Mouse (Mus musculus) frontal cortex, postnatal 36 days (tissue): ENCODE results near the gene A030005K14Rik.

Source experiments
- DNase-seq, 2 experiments: peaks; one replicate each; pipeline ENCODE4 v3.0.0; 2022; ENCODE audit warnings: low spot score in 2 of 2

A030005K14Rik gene

DNA sequence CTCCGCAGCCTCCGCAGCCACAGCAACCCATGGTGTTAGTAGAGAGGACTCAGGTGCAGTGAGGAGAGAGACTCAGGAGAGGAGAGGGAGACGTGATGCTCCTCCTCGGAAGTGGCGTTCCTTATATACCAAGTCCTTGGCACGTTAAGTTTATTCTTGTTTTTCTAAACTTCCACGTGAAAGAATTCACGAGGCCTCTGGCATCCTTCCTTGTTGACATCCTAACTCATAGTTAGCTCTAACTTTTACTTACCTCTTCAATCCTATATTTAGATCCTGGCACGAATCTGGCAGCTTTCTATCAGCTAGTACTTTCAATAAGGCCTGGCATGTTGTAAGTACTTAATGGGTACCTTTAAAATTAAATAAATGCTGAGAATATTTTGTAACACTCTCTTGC lies at the start of gene A030005K14Rik:
TSS of gene A030005K14Rik (minus strand) at position 101 of the 400 bp plus-strand sequence.
- no peak for DNase-seq

DNA sequence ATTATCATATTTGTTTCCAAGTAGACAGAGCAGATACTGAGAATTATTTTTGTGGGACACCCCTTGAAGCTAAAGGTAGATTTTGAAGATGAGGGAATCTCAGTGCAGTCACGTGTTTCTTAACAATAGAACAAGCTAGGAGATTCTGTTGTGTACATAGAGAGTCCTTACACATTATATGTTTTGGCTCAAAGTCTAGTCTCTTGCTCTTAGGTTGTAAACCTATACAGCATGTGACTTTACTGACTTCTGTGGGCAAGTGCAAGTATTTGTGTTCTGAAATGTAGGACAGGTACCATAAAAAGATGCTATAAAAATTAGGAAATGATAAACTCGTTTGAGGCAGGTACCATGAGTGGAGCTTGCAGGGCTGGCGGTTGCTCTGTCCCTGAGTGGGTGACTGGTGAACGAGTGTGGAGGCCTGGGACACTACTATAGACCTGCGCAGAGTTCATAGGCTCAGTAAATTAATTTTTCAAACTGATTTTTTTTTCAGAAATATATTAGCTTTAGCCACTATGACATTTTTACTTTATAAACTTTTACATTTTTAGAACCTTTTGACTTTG lies 48.3 kb upstream of the A030005K14Rik start:
- DNase-seq, result no peak

DNA sequence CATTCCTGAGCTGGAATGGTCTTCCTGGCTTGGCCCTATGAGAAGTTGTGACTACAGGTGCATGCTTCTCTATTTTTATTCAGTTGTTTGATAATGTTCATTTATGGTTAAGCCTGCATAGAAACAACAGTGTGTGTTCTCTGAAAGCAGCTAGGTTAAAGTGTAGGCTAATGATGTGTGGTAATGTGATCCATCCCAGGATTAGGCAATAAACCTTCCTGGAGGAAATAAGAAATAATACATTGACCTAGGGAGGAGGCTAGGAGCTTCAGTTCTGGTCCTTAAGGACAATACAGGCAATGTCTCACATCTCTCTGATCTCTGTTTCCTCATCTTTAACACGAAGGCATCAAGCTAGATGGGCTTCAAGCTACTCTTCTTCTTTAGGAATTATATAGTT lies 46.3 kb upstream of the A030005K14Rik start:
- no peak for DNase-seq

DNA sequence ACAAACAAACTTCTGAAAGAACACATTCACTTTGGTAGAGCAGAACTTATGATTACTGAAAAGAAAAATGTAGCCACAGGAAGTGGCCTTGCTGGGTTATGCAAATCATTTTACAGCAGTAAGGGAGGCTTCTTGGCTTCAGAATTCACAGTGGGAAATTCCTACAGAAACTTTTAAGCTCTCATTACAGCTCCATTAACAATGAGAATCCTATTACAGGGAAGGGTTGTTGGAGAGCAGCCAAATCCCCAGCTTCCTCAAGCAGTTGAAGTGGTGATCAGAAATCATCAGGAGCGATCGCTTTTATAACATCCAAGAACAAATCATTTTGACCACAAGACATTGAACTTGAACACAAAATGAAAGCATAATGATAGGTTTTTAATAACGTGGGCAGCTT lies 42.7 kb upstream of the A030005K14Rik start:
- no peak for DNase-seq

DNA sequence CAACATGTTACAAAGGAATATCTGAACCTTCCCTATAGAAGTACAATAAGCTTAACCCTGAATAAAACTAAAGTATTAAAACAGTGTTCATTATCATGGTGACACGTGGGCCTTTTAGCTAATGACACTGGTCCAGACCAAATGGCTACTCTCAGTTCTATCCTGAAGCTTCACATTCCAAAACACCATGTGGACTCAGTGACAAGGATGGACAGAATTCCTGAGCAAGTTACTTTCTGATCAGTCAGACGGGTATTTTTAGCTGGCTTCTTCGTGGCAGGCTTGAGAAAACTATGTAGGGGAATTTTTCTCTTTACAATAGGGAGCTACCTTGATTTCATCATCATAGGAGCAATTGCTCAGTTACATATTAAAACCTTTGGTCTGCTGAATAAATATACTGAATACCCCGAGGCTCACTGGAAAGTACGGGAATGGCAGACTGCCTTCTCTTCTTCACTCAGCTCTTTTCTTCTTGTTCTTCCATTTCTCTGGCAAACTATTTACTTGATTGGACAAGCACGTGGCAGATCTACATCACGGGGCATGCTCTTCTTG lies 40.5 kb upstream of the A030005K14Rik start:
- no peak for DNase-seq

DNA sequence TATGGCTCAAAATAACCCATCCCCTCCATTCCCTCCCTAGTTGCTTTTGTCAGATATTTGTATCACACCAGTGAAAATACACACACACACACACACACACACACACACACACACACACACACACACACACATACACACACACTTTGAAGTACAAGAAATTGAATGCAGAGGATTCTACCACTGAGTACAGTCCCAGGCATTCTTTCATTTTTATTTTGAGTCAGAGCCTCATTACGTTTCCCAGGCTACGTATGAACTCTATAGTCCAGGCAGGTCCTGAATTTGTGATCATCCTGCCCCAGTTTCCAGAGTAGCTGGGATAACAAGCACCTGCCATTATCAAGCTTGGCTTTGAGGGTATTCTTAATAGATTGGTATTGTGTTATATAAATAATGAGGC lies 40.0 kb upstream of the A030005K14Rik start:
- DNase-seq, result no peak

DNA sequence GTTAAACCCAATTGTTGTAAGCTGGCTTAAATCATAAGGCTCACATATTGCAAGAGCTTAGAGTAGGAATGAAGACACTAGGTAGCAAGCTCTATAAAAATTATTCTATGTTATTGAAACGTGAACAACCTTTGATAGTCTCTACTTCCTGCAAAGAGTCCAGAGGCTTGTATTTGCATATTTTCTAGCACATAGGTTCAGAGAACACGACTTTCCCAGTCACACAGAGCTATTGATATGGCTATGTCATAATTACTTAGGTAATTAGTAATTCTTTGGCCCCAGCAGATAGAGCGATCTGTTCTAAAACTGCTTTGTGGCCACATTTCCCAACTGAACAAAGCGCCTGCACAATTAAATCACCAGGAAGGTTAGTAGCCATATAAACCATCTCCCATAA lies 37.8 kb upstream of the A030005K14Rik start:
- DNase-seq, result no peak

DNA sequence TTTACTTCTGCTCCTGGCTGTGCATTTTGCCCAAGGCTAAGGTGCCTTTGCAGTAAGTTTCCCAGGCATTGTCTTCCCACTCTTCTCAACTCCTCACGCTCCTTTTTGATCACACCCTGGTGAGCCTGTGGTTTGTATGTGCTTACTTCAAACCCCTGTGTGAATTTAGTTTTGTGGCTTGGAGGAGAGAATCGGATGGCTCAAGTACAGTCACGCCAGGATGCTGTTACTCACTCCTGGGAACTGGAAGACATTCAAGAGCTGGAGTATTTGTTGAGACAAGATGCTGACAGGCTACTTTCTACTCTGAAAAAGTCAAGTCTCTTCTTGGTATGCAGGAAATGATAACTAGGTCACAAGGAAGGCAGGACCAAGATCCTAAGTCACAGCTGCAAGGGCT lies 32.1 kb upstream of the A030005K14Rik start:
- DNase-seq, result no peak

DNA sequence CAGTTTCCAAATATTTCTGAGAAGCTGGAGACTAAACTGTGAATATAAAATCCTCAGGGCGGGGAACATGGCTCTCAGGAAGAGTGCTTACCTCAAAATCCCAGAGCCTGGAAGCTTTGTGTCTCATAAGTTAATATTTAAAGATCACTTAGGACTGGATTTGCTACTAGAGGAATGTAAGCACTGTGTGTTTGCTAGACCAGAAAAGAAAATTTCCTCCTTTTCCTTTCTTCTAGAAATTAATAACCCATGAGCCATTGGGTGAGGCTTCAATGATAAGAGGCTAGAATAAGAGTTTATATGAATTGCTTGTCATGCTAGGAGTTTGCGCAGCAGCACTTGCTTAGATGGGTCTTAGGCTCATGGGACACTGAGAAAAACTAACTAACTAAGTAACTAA lies 25.6 kb upstream of the A030005K14Rik start:
- no peak for DNase-seq

DNA sequence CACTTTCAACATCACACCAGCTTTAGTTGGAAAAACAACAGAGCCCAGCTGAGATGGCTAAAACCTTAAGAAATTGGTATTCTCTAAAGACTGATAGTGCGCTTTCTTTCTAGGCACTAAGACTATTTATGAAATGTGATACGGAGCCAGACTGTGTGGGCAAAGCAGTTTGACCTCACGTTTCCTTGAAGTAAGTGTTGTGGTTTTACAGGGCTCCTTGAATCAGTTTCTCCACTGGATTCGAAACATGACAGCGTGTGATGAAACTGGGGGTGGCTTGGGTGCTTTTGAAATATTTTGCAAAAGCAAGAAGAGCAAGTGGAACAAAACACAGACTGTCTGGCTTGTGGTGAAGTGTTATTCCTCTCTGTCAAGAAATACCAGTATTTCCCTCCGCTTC lies 17.8 kb upstream of the A030005K14Rik start:
- DNase-seq, result no peak

DNA sequence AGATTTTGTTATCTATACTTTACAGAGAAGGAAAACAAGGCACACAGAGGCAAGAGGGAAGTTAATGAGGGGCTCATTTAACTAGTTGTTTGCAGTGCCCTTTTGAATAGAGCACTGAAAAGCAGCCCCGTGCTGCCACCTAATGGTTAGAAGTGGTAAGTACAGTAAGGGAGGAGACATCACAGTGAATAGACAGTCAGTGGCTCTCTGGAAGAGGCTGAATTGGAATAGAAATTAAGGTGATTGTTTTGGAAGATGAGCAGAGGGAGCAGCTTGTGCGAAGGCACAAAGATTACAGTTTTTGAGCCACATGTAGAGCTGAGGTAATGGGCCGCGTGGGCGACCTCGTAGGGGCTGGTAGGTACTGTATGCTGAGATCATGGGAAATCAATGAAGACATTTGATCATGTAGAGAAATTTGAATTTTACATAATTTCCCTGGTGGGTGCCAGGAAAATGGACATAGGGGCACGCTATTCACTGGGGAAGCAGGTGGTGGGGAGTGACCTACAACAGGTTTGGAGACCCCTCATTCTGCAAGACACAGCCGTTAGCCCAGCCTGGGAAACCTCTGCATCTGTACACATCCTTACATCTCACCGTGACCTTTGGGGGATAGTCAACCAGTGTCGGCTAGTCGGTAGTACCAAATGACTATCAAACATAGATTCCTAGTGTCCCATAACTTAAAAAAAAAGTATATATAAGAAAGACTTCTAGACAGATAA lies 17.2 kb upstream of the A030005K14Rik start:
- peak in 1 of 2 experiments; percentile 51 for DNase-seq

DNA sequence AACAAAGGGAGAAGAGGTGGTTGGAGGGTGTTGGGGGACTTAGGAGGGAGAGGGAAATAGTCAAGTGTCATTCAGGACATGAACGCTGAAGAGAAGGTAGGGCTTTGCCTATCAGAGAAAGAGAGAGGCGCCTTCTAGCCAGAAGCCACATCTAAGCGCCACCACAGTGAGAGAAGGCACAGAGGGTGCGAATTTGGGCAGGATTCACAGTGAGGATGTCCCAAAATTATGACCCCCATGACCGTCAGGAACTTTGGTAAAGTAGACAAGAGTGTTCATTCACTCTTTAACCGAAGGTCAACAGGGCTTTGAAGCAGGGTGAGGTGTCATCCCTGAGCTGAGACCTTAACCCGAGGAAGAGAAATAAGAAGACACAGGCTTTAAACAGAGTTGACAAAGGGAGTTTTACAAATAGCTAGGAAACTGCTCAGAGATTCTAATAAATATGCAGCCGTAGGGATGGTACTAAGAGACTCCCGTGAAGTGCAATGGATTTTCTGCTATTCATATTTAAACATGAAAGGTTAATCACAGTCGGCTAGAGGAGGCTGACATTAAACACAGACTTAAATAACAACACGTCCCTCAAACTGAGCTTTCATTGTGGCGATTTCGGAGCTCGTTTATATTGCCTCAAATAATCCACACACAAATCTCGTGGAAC lies 16.5 kb upstream of the A030005K14Rik start:
- no peak for DNase-seq

DNA sequence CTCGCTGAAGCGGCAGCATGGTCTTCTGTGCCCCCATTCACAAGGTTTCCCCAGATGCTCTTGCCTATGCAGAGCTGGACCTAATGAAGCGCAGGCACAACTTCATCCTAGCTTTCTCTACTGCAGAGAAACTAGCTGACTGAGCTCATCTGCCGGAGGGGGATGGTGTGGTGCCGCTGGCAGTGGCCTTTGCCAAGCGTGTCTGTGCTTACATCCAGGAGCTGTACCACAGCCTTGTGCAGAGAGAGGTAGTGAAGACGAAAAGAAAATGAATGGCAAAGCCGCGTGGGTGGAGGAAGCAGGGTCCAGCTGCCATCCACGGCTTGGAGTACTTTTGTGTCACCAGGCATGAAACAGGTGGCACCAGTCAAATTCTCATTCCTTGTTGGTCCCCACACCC lies 8.0 kb upstream of the A030005K14Rik start:
- no peak for DNase-seq

DNA sequence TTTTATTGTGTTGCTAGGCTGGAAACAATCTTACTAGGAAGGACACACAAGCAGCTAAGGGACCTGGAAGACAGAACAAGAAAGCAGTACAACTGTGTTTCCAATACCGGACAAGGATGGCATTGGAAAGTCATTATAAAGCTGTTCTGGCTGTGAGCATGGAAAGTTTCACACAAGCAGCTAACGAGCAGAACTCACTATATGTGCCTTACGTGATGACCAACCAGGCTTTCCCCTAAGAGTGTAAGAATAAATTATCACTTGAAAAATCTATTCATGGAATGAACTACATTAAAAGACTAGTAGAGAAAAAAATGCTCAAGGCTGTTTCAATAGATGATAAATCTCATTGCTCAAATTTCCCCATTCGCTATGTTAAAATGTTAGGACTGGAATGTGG lies 7.4 kb upstream of the A030005K14Rik start:
- no peak for DNase-seq

DNA sequence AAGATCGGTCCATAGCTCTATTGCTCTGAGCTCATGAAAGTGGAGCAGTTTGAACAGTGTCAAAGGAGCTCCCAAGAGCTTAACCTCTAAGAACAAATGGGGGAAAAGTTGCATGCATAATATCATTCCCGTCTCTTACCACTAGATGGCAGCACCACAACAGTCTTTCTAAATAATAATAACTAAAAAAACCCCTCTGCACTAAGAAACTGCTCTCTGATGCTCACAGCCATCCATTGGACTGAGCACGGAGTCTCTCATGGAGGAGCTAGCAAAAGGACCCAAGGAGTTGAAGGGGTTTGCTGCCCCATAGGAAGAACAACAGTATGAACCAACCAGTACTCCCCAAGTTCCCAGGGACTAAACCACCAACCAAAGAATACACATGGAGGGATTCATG lies 5.7 kb upstream of the A030005K14Rik start:
- peak in 1 of 2 experiments; percentile 22 for DNase-seq

DNA sequence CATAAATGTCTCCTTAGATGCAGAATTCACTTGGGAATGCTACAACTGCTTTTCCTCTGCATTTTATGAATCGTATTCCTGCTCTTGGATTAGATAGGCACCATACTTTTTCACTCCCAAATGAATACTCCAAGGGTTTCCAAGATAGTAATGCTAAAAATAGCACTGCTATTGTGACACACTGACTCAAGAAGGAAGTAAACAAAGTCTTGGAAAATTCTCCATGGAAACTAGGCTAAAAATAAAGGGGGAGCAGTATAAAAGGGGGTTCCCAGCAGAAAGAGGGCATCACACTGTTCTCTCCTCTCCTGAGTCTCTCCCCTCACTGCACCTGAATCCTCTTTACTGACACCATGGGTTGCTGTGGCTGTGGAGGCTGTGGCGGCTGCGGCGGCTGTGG lies 1.5 kb upstream of the A030005K14Rik start, which contains the start of gene Krtap28-13:
TSS of gene Krtap28-13 (plus strand) at position 288 of the 400 bp plus-strand sequence.
- no peak for DNase-seq

DNA sequence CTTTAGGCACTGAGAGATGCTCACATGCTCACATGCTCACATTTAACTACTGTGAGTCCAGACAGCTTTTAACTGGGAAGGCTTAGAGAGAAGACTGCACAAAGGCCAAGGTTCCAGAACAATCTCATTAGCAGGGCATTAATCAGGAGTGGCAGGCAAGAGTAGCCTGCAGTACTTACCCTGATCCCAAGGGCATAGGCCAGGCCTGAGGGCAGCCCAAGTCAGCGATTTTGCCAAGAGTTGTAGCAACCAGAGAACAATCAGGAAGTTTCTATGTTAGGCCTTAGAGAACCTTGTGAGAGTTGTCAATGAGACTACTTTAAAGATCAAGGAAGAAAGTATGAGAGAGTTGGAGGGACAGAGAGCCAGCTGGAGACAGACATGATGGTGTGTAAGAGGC lies 697 bp downstream of the A030005K14Rik start:
- DNase-seq, result no peak

DNA sequence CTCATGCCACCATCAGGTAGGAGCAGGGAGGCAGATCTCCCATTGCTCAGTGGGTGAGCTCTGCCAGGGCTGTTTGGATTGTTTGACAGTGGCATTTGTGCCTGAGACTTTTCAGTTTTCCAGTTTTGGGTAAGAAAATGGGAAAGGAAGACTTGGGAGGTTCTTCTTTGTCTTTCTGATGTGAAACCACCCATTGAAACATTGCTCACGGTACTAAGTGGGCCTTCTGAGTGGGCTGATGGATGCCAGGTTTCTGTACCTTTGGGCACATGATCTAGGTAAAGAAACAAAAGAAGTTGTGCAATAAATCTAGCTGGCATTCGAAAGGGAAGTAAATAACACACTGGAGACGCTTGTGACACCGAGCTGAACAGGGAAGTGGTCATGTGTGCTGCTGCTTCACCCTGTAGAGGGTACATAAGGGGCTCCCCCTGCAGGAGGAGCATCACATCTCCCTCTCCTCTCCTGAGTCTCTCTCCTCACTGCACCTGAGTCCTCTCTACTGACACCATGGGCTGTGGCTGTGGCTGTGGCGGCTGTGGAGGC lies 14.2 kb downstream of the A030005K14Rik start, which contains the start of gene Gm47969:
TSS of gene Gm47969 (plus strand) at position 51 of the 546 bp plus-strand sequence.
- DNase-seq, result no peak

DNA sequence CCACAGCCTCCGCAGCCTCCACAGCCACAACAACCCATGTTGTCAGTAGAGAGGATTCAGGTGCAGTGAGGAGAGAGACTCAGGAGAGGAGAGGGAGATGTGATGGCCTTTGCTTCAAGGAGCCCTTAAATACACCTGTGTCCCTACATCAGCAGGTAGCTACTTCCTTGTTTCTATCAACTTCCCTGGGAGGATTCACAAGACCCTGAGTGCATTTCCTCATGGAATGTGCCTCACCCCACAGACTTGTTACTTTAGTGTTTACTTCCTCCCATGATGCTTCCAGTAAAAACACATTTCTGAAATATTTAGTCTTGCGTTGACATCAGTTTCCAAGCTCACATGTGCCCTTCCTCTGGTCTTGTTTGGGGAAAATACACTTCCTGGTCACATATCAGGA lies 16.8 kb downstream of the A030005K14Rik start, which contains the start of gene Krtap28-10:
TSS of gene Krtap28-10 (minus strand) at position 101 of the 400 bp plus-strand sequence.
- no peak for DNase-seq

DNA sequence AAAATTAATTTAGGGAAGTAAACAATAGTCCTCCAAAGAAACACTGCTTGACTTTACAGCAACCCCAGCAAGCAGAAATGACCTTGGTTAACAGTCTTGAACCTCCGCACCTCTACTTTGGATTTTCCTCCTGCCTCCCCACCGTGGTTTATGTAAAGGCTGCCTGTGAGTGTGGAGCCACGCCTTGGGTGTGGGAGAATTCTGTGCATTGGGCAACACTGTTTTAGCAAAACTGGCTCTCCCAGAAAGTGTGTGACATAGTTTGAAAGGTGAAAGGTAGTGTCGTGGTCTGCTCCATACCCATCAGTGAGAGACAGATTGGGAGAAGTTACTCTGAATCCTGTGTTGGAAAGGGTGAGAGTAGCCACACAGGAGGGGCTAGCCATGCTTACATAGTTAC lies 20.1 kb downstream of the A030005K14Rik start:
- no peak for DNase-seq

DNA sequence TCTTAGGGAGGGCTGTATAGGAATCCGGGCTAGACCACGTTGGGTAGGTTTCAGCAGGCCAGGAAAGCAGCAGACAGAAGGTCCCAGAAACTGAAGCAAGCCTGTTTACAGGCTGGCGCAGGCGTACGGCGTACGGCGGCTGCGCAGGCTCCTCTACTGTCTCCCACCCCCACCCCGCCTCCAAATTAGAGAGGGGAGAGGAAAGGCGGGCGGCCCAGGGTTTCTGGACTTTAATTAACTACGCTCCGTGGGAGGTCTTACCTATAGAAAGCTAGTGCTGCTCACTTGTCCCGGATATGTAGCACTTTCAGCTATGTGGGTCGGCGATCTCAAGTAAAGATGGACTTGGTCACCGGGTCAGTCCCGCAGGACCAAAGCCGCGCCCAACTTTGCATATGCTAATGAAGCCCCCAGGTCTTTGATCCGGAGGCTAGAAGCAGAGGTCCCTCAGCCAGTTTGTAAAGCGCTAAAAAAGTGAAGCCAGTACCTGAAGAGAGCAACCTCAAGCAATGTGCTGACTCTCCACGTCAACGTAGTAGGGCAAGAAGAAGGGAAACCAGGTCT lies 21.0 kb downstream of the A030005K14Rik start, which contains the start of gene Slc19a3:
TSS of gene Slc19a3 (minus strand) at position 340 of the 564 bp plus-strand sequence.
- peak; percentile 36 to 42 for DNase-seq
